In genomic region chr6:141337673-141338072, GRCm38 (mm10) we compare ENCODE assay signal across 9 mouse cellular contexts.
DNase-seq lines count a peak whose midpoint lies in the region; TF ChIP-seq lines count a peak whose summit lies in the region.
"Had no signal": no experiment of that assay in that cellular context is flagged by ENCODE, and none has a peak within 500 bp of the region (broad histone marks: within the 10 kb centered on the region; RNA-seq: fewer than 3 reads in every experiment).

No protein-coding gene starts in this region.

- no peak for TF ChIP-seq POLR2A in cerebellum, adult 2 months (IDR thresholded peaks at IDR 0.05; ENCODE audit: borderline replicate concordance, insufficient read depth, low read length)

- no peak overlapping the region for H3K27ac ChIP-seq in cerebellum, adult 2 months (ENCODE audit: insufficient read depth, low read length)
- H3K27ac ChIP-seq: embryonic facial prominence, embryonic 12.5 days had no signal

- TF ChIP-seq CTCF in cerebellum, adult 2 months (IDR thresholded peaks at IDR 0.05; ENCODE audit: borderline replicate concordance, insufficient read depth, low read depth, low read length): peak; percentile 32; the same call in 1 of the 2 replicates

- 0 out of 2 replicates have a peak, but pooled peaks cover 5% of the 10 kb centered on the region for H3K4me1 ChIP-seq in cerebellum, adult 2 months (ENCODE audit: control insufficient read depth, insufficient read depth, low read length)
- H3K4me1 ChIP-seq: embryonic facial prominence, embryonic 12.5 days had no signal

- intact Hi-C loops in left cerebral cortex, postnatal 4 days (cut with DNase I): loop anchor here (10.0 kb wide), 1 partner anchor 647 kb away; no protein-coding TSS in a partner anchor
- intact Hi-C loops in left cerebral cortex, postnatal 25 days (cut with DNase I): no loop called here

- no peak for DNase-seq in cerebellum, adult 2 months
- no peak for DNase-seq in cerebellum, postnatal 36 days
- peak; percentile 12 for DNase-seq in left cerebral cortex, postnatal 4 days
- no peak for DNase-seq in left cerebral cortex, postnatal 25 days (ENCODE audit: low spot score in 2 of 2)
- peak; percentile 40 for DNase-seq in embryo, embryonic 11 days
- DNase-seq in naive thymus-derived CD4-positive, alpha-beta T cell, adult 2 months (ENCODE audit: low read depth): peak; percentile 1
- no peak for DNase-seq in frontal cortex, postnatal 36 days (ENCODE audit: low spot score in 2 of 2)
- DNase-seq in ovary, adult 18-20 months (ENCODE audit: low spot score): no peak

- H3K4me3 ChIP-seq in cerebellum, adult 2 months (replicated peaks; ENCODE audit: insufficient read depth, low read depth, low read length): no peak overlapping the region
- H3K4me3 ChIP-seq: embryonic facial prominence, embryonic 12.5 days had no signal

- no peaks in the 10 kb centered on the region for H3K27me3 ChIP-seq in cerebellum, adult 2 months (ENCODE audit: control insufficient read depth, insufficient read depth, low read length)
- H3K27me3 ChIP-seq: embryonic facial prominence, embryonic 12.5 days had no signal

- WGBS in cerebellum, adult 2 months: 55% methylated on average over 8 of the region's 8 CpGs

Comparison
In these comparisons a context has a peak if more than half of its experiments do, and no peak if none do; other contexts are left out.
1. DNase-seq: peak in left cerebral cortex, postnatal 4 days (single experiment), embryo, embryonic 11 days (single experiment) and naive thymus-derived CD4-positive, alpha-beta T cell, adult 2 months (single experiment); none in cerebellum, adult 2 months (0 of 2), cerebellum, postnatal 36 days (0 of 2), left cerebral cortex, postnatal 25 days (0 of 2), frontal cortex, postnatal 36 days (0 of 2) and ovary, adult 18-20 months (single experiment).